Mouse (Mus musculus) frontal cortex, postnatal 25 days (tissue): ENCODE data around the gene Fam172a.
A peak's percentile ranks its signal among the peaks of the same experiment; 100 is the strongest.

Experiments
- DNase-seq, 2 experiments: peaks; one replicate each; pipeline ENCODE4 v3.0.0; 2022; ENCODE audit warnings: low spot score in 2 of 2

Gene Fam172a

DNA sequence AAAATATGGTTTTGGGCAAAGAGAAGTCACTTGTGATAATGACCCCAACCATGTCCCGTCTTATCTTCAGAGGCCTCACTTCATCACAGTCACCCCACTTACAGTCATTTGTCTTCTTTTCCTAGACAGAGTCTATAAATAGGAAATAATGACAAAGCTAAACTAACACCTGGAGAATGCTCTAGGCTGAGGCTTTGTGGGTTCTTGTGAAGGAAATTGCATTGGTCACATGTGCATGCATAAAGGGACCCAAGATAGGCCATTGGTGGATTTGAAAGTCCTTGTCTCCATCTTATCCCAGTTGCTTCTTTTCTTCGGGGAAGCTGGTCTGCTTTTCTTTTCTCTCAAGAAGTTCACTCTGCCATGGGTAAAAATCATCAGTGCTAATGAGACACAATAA lies 400.5 kb downstream of the Fam172a start:
- no peak for DNase-seq

DNA sequence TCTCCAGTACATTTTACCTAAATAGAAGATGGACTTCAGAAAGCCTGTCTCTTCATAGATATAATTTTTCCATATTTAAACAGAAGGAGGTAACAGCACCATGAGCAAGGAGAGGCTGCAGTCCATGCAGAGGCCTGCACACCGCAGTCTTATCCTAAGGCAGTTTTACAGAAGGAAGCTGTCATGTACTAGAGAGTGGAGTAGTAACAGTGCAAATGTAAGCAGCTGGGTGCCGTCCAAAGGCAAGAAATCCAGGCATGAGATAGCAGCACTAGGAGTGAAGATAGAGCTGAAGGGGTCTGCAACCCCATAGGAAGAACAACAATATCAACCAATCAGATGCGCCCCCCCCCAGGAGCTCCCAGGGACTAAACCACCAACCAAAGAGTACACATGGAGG lies 403.0 kb downstream of the Fam172a start:
- DNase-seq = no peak

DNA sequence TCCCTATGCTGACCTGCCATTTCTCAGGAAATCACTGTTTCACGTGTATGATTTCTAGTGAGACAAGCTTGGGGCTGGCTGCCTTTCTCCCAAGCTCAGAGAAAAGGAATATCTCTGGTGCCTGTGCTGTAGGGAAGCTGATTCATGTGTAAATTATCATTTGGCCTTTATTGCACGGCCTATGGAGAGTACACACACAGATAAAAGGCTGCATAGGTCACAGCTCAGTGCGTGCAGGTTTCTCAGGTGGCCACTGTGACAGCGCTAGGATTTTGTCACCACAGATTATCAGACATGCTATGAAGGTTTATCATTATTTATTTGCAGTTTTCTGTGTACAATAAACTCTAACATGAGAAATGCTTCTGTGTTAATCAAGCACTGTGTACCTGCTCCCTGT lies 408.8 kb downstream of the Fam172a start:
- DNase-seq = no peak

DNA sequence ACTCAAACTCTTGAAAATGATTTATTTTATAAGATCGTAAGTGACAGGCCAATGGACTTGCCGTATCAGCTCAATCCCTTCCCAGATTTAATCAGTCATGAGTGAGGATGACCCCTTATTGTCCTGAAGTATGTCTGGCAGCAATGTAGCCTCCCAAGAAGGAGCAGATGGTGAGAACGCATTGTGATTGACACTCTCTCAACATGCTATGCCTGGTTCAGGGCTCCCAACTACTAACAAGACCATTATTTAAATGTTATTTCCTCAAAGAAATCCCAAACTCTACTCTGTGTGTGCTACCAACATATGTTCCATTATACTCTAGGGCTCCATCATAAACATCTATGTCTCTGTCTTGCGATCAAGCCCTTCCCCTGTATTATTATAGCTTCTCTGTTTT lies 412.1 kb downstream of the Fam172a start:
- DNase-seq = no peak

DNA sequence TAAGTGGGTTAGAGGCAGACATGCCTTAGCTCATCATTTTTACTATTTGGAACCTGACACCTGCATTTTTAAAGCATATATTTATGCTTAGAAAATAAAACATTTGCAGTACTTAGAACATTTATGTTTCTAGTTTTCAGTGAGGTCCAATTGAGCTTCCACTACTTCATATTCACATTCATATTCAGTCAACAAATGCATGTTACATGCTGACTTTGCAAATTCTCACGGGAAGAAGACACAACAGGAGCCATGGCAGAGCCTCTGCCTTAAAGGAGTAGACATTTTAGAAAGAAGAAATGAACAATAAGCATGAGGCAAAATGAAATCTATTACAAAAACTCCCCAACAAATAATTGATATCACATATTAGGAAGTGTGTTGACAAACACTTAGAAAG lies 416.9 kb downstream of the Fam172a start:
- DNase-seq = no peak

DNA sequence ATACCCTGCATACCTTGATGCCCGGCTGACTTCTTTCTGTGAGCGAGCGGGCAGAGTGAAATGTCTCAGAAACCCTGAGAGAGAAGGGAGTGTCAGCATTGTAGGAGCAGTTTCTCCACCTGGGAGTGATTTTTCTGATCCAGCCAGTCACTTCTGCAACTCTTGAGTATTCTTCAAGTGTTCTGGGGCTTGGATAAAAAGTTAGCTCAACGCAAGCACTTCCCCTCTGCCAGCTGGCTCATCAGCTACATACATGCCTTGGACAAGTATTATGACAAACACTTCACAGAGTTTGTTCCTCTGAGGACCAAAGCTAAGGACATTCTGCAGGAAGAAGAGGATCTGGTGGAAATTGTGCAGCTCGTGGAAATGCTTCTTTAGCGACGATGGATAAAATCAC lies 420.2 kb downstream of the Fam172a start:
- DNase-seq = no peak

DNA sequence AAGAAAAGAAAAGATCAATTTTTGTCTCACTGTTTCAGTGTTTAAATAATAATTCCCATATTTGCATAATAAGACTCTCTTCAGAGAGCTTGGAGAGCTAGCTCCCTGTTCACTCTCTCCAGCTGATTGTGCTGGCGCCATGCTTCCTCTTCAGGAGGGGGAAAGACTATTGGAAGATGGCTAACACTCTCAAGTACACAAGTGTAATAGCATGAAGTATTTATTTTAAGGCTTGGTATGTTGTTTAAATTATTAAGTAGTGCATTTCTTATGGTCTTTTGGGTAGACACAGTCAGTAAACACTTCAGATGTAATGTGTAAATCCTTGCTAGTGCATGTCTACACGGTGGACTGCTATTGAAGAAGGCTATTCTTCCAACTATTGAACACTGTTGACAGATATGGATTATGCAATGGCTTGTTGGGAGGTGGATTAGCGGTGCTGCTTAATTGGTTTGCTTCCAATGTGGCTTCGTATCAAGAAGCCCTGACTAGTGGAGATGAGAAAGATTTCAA lies 422.1 kb downstream of the Fam172a start:
- DNase-seq = no peak

DNA sequence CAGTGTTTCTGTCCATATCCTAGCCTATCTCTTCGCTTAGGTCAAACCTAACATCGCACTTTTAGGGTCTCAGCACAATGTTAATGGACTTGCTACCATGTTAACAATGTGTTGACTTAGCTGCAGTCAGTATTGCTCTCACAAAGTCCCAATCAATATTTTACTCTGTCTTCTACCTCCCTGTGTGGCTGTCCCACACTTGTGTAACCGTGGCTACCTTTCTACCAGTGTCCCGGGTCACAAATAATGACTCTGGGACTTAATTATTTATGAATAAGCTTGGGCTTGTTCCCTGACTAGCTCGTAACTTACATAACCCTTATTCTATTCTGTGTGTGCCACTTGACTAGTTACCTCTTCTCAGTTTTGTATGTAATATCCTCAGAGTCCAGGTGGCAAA lies 455.6 kb downstream of the Fam172a start:
- DNase-seq = no peak

DNA sequence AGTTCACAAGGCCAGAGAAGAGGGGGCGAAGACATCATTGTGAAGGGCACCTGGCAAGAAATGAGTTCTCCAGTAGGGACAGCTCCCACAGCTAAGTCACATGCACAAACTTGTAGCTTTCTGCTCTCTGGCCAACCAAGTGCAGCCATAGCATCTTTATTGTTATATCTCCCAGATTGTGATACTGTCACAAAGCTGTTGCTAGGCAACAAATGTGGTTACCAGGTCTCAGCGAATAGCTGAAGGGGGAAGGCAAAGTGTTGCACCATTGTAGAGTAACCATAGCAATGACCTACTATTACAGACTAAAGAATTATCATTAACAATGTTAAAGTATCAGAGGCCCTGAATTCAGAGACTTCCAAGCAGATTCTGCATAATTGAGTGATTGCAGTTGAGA lies 460.3 kb downstream of the Fam172a start:
- no peak for DNase-seq

DNA sequence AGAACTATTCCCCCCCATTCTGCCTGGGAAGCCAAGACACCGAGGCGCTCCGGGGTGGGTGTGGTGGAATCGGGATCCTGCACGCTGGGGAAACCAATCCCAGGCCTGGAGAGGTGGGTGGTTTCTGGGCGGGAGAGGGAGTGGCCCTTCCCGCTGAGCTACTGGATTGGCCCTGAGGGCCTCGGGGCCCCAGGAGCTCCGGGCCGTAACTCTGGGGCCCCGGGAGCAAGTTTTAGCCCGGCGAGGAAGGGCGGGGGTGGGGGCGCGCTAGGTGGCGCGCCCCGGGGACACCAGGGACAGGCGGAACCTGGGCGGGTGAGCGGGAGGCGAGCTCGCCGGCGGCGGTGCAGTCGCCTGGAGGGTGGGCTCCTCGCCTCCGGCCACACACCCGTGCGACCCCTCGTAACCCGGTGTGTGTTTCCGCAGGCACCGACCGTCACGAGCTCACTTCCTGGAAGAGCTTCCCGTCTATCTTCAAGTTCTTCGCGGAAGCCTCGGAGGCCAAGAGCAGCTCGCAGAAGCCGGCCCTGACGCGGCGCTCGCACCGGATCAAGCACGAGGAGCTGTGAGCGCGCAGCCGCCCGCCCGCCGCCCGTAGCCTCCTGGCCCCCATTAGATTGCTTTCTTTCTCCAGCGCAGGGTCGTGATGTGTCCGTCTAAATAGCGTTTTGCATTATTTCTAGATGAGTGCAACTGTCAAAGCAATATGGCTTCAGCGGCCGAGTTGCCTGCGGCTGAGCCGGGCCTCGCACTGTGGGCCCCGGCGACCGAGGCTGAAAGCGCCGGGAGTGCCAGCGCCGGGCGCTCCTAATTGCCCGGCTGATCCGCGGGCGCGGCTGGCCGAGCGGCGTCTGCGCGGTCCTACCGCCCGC lies 461.5 kb downstream of the Fam172a start:
- peak; percentile 35 to 59 for DNase-seq

DNA sequence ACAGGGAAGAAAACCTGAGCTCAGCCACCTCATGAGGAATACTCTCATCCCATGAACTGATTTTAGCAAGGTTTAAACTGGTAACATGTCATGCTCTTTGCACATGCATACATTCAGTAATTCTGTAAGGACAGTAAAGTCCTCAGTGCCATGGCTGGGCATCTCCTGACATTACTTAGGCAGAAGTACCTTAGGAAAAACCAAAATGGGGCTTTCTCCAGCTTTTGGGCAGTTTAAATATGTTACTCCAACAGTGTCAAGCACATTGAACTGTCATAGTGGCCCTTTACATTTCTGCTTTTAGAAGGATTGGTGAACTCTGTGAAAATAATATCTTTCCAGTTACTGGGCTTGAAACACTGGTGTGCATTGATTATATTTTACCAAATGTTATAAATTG lies 463.1 kb downstream of the Fam172a start:
- no peak for DNase-seq

DNA sequence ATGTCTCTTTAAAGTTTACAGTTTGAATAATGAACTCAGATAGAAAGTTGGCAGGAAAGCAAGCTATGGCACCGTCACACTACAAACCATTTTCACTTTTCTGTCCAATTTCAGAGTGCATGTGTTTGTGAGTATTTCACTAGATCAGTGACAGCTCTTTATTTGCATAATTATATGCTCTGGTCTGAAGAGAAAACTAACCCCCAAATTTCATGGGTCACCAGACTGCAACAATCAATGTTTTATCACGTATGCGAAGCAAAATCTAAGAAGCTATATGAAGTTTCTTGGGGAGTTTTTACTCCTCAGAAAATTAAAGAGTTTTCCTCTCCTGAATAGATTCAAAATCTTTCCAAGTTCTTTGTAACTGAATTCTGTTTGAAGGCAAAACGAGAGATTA lies 466.3 kb downstream of the Fam172a start:
- no peak for DNase-seq

DNA sequence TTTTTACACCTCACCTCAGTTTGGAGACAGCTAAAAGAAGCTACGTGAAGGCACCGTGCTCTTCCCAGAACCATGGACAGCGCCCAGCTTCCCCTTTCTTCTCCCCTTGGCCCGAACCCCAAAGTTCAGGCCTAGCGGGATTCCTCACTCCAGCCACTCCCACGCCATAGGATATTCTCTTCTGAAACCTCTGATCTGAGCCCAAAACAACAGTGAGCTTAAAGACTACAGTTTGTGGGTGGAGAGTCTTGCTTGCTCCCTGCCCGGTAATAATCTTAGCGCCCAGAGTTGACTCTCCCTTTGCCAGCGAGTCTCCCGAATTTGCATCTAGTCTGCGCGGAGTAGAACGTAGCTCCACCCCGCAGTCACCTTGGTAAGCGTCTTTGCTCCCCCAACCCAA lies 469.5 kb downstream of the Fam172a start:
- DNase-seq = no peak

DNA sequence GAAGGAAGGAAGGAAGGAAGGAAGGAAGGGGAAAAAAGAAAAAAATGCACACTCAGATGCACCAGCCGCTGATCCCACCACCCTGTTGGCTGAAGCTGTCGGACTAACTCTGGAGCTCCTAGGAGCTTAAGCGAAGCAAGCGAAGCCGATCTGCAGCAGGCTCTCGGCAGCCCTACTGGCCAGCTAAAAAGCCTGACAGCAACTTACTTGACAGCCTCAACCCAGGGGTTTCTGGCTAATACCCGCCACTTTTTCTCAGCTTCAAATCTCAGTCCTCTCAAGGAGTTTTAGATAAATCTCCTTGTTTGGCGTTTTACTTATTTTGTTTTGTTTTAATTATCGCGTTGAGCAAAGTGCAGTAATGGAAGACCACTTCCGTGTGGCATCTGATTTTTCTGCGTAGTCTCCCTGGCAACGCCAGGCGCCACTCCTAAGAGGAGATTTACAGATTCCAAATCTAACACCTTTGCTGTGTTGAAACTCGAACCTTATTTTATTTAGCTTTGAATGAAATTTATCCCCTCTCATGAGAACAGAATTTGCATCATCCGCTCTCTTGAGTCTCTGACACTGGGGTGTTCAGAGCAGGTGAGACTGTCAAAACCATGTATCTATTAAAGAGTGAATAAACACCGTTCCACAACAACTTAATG lies 470.3 kb downstream of the Fam172a start:
- no peak for DNase-seq

DNA sequence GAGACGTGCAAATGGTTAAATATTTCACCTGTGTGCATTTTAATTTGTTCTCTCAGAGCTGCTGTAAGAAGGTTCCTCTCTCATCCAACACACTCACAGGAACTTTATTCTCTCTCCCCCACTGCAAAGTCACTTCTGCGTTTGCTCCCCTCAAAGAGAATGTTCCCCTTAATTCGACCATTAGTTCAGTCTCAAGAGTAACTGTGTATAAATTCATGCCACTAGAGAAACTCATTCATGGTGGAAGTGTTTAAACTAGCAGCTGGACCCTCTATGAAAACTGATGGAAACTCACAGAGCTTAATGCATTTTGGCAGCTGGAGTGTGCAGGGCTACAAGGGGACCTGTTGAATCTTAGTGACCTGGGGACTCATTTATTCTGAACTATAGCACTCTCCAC lies 471.0 kb downstream of the Fam172a start:
- DNase-seq = no peak

DNA sequence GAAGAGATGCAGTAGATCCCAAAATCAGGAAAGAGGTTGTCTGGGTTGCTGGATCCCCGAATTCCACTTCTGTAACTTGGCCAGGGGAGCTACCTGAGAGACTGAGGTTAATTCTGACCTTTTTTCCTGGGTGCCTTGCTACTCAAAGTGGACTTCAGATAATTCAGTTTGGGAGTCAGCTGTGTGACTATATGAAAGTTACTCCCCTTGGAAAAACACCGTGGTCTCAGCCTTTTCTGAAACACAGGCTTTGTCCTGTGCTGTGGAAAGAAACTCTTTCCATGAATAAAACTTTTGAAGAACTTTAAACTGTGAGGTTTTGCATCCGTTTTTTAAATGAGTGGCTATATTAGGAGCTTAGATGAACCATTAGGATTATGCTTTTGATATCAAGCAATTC lies 472.4 kb downstream of the Fam172a start:
- DNase-seq = no peak

DNA sequence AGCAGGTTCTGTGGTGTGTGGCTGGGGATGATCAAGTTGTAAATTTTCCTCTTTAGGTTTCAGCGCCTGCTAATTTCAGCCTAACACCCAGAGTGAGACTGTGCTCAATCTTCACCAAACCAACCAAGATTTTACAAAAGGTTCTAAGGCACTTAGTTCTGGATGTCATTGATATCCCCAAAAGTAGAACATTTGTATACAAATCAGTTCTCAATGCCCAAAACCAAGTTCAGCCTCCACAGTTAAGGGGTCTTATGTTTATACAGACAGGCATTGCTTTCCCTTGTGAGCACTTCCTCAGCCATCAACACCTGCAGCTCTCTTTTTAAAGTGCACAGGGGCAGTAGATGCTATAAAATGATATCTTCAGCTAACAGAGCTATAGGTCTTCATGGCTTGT lies 473.1 kb downstream of the Fam172a start:
- DNase-seq = no peak

DNA sequence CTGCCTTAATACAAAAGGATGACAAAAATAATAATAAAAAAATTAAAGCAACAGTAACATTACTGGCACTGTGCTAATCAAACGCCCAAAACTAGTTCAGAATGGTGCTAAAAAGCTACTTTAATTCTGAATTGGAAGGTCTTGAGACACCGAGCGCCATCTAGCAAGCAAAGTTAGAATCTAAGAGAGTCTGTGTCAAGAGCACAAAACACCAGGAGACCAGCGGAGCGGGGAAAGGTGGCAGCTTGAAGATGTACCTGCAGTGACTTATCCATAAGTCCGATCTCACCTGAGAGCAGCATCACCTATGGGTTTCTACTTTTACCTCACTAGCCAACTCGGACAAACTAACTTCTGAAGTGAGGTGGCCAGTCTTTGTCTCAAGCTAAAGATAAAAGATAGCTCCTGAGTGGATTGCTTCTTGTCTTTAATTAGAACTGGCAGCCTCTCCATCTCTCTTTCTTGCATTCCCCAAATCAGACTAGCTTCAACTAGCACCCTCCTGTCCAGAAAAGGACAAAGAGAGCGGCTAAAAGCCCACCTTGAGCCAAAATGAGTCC lies 474.1 kb downstream of the Fam172a start:
- DNase-seq = no peak

DNA sequence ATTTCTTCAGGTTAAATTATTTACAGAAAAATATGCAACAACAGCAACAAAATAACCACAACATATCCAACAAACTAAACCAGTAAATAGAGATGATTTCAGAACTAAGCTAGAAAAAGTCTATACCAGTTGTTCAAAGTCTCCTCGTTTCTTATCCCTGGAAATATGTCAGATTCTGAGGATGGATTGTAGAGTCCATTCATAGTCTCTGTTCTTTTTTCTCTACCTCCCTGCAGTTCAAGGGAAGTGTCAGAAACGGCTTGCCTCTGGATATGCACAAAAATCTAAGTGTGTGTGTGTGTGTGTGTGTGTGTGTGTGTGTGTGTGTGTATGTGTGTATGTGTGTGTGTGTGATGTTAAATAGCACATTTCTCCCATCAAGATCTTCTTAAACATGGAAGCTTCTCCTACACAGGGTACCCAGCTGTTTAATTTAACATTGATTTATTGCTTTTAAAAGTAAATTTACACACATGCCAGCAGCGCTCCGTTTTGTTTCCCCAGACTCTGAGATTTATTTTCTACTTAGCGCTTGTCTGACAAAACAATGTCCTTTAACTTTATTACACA lies 475.6 kb downstream of the Fam172a start:
- DNase-seq = no peak

DNA sequence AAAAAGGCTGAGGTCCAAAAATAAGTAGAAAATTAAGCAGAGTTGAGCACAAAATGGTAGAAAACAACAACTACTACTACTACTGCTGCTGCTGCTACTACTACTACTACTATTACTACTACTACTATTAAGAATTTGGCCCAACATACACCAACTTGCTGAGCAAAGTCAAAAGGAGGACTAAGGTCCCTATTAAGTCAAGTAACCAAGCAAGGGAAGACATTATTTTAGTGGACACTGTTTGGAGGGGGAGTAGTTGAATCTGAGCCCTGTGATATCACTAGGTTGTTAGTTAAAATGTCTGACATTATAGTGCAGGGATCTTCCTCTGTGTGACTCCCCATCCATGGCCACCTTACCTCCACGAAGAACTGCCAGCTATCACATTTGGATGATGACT lies 476.2 kb downstream of the Fam172a start:
- DNase-seq = no peak

DNA sequence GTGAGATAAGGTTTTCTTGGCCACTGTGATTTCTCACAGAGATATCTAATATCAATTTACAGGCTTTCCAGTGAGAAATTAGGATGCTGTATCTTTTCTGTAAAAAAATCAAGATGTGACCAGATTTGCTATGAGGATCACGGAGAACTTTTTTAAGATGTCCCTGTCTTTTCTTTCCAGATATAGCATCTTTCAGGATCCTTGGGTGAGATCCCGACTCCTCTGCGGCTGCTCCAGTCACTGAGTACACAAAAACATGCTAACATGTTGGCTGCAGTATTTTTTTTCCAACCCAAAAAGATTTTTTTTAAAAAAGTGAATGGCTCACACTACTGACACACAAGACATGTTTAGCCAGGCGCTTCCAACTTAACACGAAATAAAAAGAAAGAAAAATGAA lies 476.9 kb downstream of the Fam172a start:
- no peak for DNase-seq

DNA sequence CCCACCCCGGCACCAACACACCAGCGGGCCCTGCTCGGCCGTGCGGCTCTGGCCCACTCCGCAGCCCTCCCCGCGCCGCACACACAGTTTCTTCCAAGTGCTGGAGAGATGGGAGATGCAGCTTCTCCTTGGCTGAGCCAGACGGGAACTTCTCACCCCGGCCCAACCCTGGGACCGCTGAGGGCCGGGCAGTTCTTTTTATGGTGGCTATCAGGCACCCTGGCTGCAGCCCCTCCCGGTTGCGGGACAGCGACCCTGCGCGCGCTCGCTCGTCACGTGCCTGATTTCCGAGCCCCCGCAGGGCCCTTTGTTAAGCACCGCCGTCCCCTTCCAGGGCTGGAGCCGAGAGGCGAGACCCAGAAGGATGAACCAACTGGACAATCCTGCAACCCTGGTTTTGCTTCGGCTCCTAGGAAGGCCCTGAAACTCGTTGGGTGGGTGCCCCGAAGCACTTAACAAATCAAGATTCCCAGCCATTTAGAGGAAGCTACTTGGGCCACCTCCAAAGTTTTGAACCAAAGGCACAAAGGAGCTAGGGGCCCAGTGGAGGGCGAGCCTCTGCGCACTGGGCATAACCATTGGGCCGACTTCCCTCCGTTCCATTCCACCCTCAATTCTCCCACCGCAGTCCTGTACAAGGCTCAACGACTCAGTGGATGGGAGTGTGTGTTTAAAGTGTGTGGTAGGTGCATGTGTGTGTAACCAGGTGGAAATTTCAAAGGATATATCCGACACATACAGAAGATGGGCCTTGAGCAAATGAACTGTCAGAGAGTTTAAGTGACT lies 477.7 kb downstream of the Fam172a start:
- DNase-seq = no peak
